Mouse (Mus musculus): ENCODE measurements around the gene Med9.

- TF ChIP-seq CTCF (IDR thresholded peaks at IDR 0.05) = no peak
- TF ChIP-seq POLR2A (IDR thresholded peaks at IDR 0.05; ENCODE audit: insufficient read depth, low read depth, low read length) = no peak
Observed at GRCm38 (mm10) chr11:59932560-59933337, 15.3 kb upstream of the Med9 start.
